Comparison of ENCODE assay signal across 19 mouse cellular contexts in the genomic region with DNA sequence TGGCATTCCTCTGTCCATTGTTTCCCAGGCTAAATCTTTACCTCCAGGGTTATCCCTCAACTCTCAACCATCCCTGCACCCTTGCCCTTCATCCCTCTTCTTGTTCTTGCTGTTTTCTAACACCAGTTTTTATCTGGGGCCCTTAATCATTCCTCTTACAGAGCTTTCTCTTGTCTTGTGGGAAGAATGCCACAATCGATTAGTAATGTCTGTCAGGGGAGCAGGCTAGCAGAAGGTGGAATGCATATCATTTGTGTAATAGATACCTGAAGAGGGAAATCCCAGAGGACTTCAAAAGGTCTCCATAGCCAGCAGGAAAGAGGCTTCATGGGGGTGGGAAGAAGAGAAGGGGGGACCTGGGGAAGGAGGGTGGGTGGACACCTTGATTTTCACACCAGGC.
"Had no signal": no experiment of that assay in that cellular context is flagged by ENCODE, and none has a peak within 500 bp of the region (broad histone marks: within the 10 kb centered on the region; RNA-seq: fewer than 3 reads in every experiment).

No protein-coding gene starts in this region.

- H3K27me3 ChIP-seq: limb, embryonic 13.5 days; liver, embryonic 13.5 days; megakaryocyte, embryonic 14.5 days; midbrain, embryonic 13.5 days; stomach, embryonic 15.5 days had no signal

- DNase-seq: kidney, adult 2 months; kidney, postnatal 25 days; layer of hippocampus, adult 9-11 months; liver; liver, embryonic 13.5 days; lung, embryonic 14.5 days; right cerebral cortex, adult 18-20 months; right cerebral cortex, postnatal 25 days; spleen, adult 18-20 months; thymus, postnatal 4 days had no signal

- H3K4me3 ChIP-seq: layer of hippocampus, adult 2 months; limb, embryonic 10.5 days; limb, embryonic 13.5 days; liver, embryonic 13.5 days; megakaryocyte, embryonic 14.5 days; midbrain, embryonic 10.5 days; midbrain, embryonic 13.5 days; myocyte; stomach, embryonic 15.5 days had no signal

- H3K27ac ChIP-seq: kidney, postnatal 0 days; layer of hippocampus, adult 2 months; limb, embryonic 10.5 days; limb, embryonic 13.5 days; midbrain, embryonic 10.5 days; midbrain, embryonic 13.5 days had no signal

- H3K9me3 ChIP-seq: limb, embryonic 10.5 days; limb, embryonic 13.5 days; liver, embryonic 13.5 days; midbrain, embryonic 13.5 days; stomach, embryonic 15.5 days had no signal
